Mouse (Mus musculus): ENCODE results near the gene Olfr118.
"Not testable (repeated sequence)": the region's sequence is repeated elsewhere in the genome, so short reads cannot be mapped to it uniquely, and the experiment has no call there.

Gene Olfr118

DNA sequence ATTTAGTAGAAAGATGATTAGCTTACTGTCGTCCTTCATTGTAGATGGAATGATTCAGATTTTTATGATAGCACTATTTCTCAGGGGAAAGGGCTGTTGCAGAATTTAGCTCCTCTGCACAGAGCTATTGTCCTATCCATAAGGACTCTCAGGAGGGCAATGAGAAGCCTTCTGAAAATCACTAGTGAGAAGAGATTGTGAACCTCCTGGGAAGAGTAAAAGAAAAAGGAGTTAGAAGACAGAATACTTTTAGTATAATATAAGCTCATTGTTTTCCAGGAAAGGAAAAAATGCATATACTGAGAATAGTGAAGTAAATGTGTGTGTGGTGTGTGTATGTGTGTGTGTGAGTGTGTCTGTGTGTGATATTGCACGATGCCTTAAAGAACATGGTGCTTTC, at the start of gene Olfr118:
Olfr118 (plus strand) TSS at position 301 of the 400 bp plus-strand sequence.
- DNase-seq (ENCODE audit: low spot score): no peak

DNA sequence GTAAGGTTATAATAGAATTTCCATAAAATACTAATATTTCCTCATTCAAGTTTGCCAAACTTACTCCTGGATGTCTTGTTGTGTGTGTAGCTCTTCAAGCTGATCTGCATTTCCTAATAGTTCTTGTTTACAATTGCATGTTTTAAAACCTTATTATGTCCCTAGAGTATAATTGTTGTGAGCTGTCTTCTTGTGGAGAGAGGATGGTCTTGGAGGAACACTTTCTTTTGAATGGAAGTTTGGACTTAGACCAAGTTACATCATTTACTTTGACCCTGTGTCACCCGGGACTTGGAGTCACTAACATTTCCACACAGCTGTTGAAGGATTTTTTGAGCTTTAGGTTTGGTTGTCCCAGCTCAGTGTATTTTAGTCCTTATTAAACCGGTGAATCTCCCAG, 39.8 kb upstream of the Olfr118 start, which contains the start of the genes Olfr115 and Olfr116:
Olfr115 (minus strand) TSS at position 101 of the 400 bp plus-strand sequence.
Olfr116 (minus strand) TSS at position 191 of the 400 bp plus-strand sequence.
- DNase-seq (ENCODE audit: low spot score): no peak

DNA sequence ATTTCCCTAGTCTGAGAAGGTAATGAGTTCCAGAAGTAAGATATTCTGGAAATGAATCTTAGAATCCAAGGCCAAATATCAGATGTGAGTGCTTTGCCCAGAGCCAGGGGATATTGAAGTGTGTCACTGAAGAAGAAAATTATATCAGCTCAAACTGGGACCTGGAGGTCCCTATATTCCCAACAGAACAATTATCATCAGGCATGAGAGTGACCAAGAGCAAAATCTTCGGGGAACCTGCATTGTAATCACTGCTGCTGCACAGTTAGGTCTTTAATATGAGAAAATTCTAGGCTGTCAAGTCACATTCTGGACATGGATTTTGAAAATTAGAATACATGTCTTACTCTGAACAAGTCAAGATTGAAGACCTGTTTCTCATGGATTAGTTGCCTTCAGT, 3.1 kb upstream of the Olfr118 start, which contains the start of gene Olfr117:
Olfr117 (minus strand) TSS at position 101 of the 400 bp plus-strand sequence.
- no peak for DNase-seq (ENCODE audit: low spot score)

DNA sequence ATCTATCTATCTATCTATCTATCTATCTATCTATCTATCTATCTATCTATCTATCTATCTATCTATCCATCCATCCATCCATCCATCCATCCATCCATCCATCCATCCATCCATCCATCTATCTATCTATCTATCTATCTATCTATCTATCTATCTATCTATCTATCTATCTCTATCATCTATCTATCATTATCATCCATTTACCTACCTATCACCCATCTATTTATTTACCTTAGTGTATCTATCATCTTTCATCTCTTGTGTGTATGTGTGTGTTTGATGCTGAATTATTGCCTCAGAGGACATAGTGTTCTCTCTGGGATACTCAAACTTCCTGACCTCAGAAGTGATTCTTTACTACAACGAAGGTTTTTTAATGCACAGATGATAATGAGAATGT, 29.5 kb downstream of the Olfr118 start, which contains the start of gene Olfr119:
Olfr119 (plus strand) TSS at position 301 of the 400 bp plus-strand sequence.
- not testable (repeated sequence) for DNase-seq (ENCODE audit: low spot score)

DNA sequence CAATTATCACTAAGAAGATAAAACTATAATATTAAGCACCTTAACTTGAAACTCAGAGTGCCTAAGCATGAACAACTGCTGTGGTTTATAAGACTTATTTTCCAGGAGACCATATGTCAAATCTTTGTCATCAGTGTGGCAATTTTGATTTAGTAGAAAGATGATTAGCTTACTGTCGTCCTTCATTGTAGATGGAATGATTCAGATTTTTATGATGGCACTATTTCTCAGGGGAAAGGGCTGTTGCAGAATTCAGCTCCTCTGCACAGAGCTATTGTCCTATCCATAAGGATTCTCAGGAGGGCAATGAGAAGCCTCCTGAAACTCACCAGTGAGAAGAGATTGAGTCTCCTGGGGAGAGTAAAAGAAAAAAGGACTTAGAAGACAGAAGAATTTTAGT, 54.7 kb downstream of the Olfr118 start, which contains the start of gene Olfr120:
Olfr120 (plus strand) TSS at position 301 of the 400 bp plus-strand sequence.
- no peak for DNase-seq (ENCODE audit: low spot score)
